In genomic region chr7:40801291-40801690, GRCm38 (mm10) we compare ENCODE assay signal across 17 mouse cellular contexts.
DNase-seq lines count a peak whose midpoint lies in the region; ATAC-seq and TF ChIP-seq lines count a peak whose summit lies in the region.
"Had no signal": no experiment of that assay in that cellular context is flagged by ENCODE, and none has a peak within 500 bp of the region (broad histone marks: within the 10 kb centered on the region; RNA-seq: fewer than 3 reads in every experiment).

No protein-coding gene starts in this region.

- 65% methylated on average over 2 of the region's 2 CpGs for WGBS in midbrain, postnatal 0 days
- WGBS in midbrain, embryonic 16.5 days, result 74% methylated on average over 2 of the region's 2 CpGs
- 65% methylated on average over 2 of the region's 2 CpGs for WGBS in limb, embryonic 10.5 days

- no peak overlapping the region for H3K4me2 ChIP-seq in midbrain, postnatal 0 days (ENCODE audit: low read depth, low read length, poor library complexity, severe bottlenecking)
- H3K4me2 ChIP-seq in midbrain, embryonic 16.5 days (ENCODE audit: low read length), result no peak overlapping the region
- H3K4me2 ChIP-seq: heart, embryonic 12.5 days; hindbrain, embryonic 15.5 days had no signal

- DNase-seq in layer of hippocampus, adult 2 months (ENCODE audit: low spot score in 2 of 2), result no peak
- no peak for DNase-seq in layer of hippocampus, postnatal 25 days (ENCODE audit: extremely low spot score in 1 of 2, low spot score in 1 of 2)
- DNase-seq in midbrain, postnatal 0 days (ENCODE audit: low spot score), result no peak
- peak; percentile 6 for DNase-seq in limb, embryonic 10.5 days (ENCODE audit: low spot score)
- no peak for DNase-seq in adrenal gland, adult 2 months
- DNase-seq: adrenal gland, postnatal 10 days; cerebellum, adult 18-20 months; cerebellum, adult 9-11 months; cerebellum, postnatal 36 days; gastrocnemius, postnatal 25 days had no signal

- no peak overlapping the region for H3K27ac ChIP-seq in layer of hippocampus, adult 2 months
- no peak overlapping the region for H3K27ac ChIP-seq in midbrain, postnatal 0 days (ENCODE audit: low read depth, low read length)
- H3K27ac ChIP-seq in midbrain, embryonic 16.5 days (ENCODE audit: low read length), result no peak overlapping the region
- no peak overlapping the region for H3K27ac ChIP-seq in limb, embryonic 10.5 days
- H3K27ac ChIP-seq: embryonic facial prominence, embryonic 10.5 days; hindbrain, embryonic 10.5 days; hindbrain, embryonic 15.5 days had no signal

- no peak overlapping the region for H3K4me3 ChIP-seq in layer of hippocampus, adult 2 months
- H3K4me3 ChIP-seq in midbrain, postnatal 0 days (ENCODE audit: low read depth, low read length), result no peak overlapping the region
- H3K4me3 ChIP-seq in midbrain, embryonic 16.5 days (ENCODE audit: low read depth, low read length), result no peak overlapping the region
- no peak overlapping the region for H3K4me3 ChIP-seq in limb, embryonic 10.5 days
- H3K4me3 ChIP-seq: embryonic facial prominence, embryonic 10.5 days; heart, embryonic 12.5 days; hindbrain, embryonic 10.5 days; hindbrain, embryonic 15.5 days had no signal

- ATAC-seq in midbrain, postnatal 0 days (ENCODE audit: low FRiP score), result no peak
- ATAC-seq in midbrain, embryonic 16.5 days, result no peak
- ATAC-seq: forebrain, embryonic 14.5 days; inflammation-experienced regulatory T-cells, adult 6 months had no signal

- H3K27me3 ChIP-seq in midbrain, postnatal 0 days (ENCODE audit: insufficient read depth, low read length), result no peaks in the 10 kb centered on the region
- H3K27me3 ChIP-seq in midbrain, embryonic 16.5 days (ENCODE audit: control insufficient read depth, insufficient read depth, low read depth, low read length), result no peaks in the 10 kb centered on the region
- no peaks in the 10 kb centered on the region for H3K27me3 ChIP-seq in limb, embryonic 10.5 days (ENCODE audit: low read depth, poor library complexity, severe bottlenecking)
- H3K27me3 ChIP-seq: heart, embryonic 12.5 days; hindbrain, embryonic 15.5 days had no signal

- H3K9me3 ChIP-seq in midbrain, postnatal 0 days (ENCODE audit: low read length), result no peaks in the 10 kb centered on the region
- no peaks in the 10 kb centered on the region for H3K9me3 ChIP-seq in midbrain, embryonic 16.5 days (replicated peaks; ENCODE audit: control insufficient read depth, low read length, poor library complexity, severe bottlenecking)
- H3K9me3 ChIP-seq in limb, embryonic 10.5 days (replicated peaks), result no peaks in the 10 kb centered on the region
- H3K9me3 ChIP-seq: embryonic facial prominence, embryonic 10.5 days; heart, embryonic 12.5 days; hindbrain, embryonic 10.5 days; hindbrain, embryonic 15.5 days had no signal

- peak; percentile 68 for TF ChIP-seq CTCF in layer of hippocampus, adult 2 months (conservative IDR thresholded peaks at IDR 0.05)
- TF ChIP-seq CTCF in midbrain, postnatal 0 days (IDR thresholded peaks at IDR 0.05), result peak; percentile 37

- H3K9ac ChIP-seq in midbrain, postnatal 0 days (replicated peaks; ENCODE audit: low read length, poor library complexity, severe bottlenecking), result no peak overlapping the region
- H3K9ac ChIP-seq in midbrain, embryonic 16.5 days (ENCODE audit: low read depth, low read length), result no peak overlapping the region
- H3K9ac ChIP-seq: heart, embryonic 12.5 days; hindbrain, embryonic 15.5 days had no signal

- no peaks in the 10 kb centered on the region for H3K36me3 ChIP-seq in midbrain, postnatal 0 days (ENCODE audit: insufficient read depth, low read length)
- H3K36me3 ChIP-seq in midbrain, embryonic 16.5 days (ENCODE audit: control insufficient read depth, insufficient read depth, low read length), result no peaks in the 10 kb centered on the region
- no peaks in the 10 kb centered on the region for H3K36me3 ChIP-seq in limb, embryonic 10.5 days
- H3K36me3 ChIP-seq: embryonic facial prominence, embryonic 10.5 days; heart, embryonic 12.5 days; hindbrain, embryonic 10.5 days; hindbrain, embryonic 15.5 days had no signal

- no peaks in the 10 kb centered on the region for H3K4me1 ChIP-seq in midbrain, postnatal 0 days (ENCODE audit: insufficient read depth, low read length)
- no peaks in the 10 kb centered on the region for H3K4me1 ChIP-seq in midbrain, embryonic 16.5 days (ENCODE audit: control insufficient read depth, insufficient read depth, low read length)
- H3K4me1 ChIP-seq in limb, embryonic 10.5 days, result peaks cover 13% of the 10 kb centered on the region
- H3K4me1 ChIP-seq: heart, embryonic 12.5 days; hindbrain, embryonic 10.5 days; hindbrain, embryonic 15.5 days had no signal
